Mouse (Mus musculus): Measurements from ENCODE around the gene Sox13.

DNA sequence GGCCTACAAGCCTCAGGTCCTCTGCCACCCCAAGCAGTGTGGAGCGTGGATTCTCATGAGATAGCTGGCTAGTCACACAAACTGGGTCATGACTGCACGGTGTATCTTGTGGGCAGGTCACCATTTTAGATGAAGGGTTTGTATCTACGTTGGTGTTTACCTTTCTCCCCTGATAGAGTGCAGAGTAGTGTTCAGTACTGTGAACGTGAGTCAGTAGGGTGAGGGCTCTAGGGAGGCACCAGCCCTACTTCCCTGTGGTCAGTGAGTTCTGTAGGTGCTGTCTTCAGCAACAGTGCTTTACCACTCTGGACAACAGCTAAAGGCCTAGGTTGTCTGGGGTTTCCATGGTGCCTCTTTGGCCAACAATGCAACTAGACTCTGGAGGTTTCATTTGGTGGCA, 20.2 kb downstream of the Sox13 start:
- TF ChIP-seq CTCF (IDR thresholded peaks at IDR 0.05; ENCODE audit: borderline replicate concordance, insufficient read depth, low read length) (no peak), POLR2A (IDR thresholded peaks at IDR 0.05; ENCODE audit: low read depth, low read length) (no peak)

All from embryonic fibroblast, embryonic 13.5 days (primary cell).